In the genomic region with DNA sequence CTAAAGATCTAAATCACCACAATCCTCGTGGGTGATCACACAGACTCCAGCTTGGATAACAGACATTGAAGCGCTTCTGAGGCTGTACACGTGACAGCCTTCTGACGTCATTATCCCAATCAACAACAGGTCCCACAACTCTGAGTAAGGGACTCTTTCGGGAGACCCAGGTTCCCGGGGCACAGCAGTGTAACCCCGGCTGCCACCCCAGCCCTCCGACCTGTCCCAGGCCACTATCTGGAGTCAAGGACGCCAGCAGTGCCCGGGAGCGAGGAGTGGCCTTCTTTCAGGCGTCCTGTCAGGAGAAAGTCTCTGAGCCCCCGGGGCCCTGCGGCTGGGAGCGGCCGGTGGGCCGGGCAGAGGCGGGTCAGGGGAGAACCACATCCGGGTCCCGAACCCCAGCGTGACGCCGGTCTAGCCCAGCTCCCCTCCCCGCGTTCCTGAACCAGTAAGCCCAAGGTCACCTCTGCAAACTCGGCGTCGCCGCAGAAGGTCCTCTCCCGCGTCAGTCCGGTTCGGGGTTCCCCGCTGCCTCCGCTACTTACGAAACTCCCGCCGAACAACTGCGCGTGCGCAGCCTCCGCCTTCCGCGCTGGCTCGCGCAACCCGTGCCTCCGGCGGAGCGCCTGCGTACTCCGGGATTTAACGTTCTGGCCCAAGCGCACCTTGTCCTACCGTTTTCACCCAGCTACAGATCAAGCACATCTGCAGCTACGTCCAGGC, we compare ENCODE assay signal across 8 mouse cellular contexts. TPM values are rescaled to one million over a fixed set of nuclear protein-coding genes. Genes with fewer than 3 reads are reported as not detected.
DNase-seq lines count a peak whose midpoint lies in the region; ATAC-seq and TF ChIP-seq lines count a peak whose summit lies in the region.

A gene (minus strand): TSS at position 644 of the 723 bp plus-strand sequence.

- peak; percentile 88 for ATAC-seq in kidney, embryonic 14.5 days (ENCODE audit: low FRiP score, low TSS enrichment)
- peak; percentile 74 for ATAC-seq in limb, embryonic 15.5 days (ENCODE audit: insufficient number of reproducible peaks, low FRiP score, low TSS enrichment, low read depth)
- peak; percentile 83 for ATAC-seq in midbrain, postnatal 0 days (ENCODE audit: low FRiP score)

- H3K4me1 ChIP-seq in bone marrow macrophage, adult 2 months (ENCODE audit: control insufficient read depth, insufficient read depth, low read length): peaks cover 25% of the 10 kb centered on the region
- peaks cover 5% of the 10 kb centered on the region; the same call in 1 of the 2 replicates for H3K4me1 ChIP-seq in embryonic fibroblast, embryonic 13.5 days (ENCODE audit: control insufficient read depth, insufficient read depth, low read length)
- peaks cover 32% of the 10 kb centered on the region for H3K4me1 ChIP-seq in heart, embryonic 10.5 days
- H3K4me1 ChIP-seq in kidney, embryonic 14.5 days (ENCODE audit: control insufficient read depth, insufficient read depth, low read length): peaks cover 10% of the 10 kb centered on the region; the same call in 1 of the 2 replicates
- peaks cover 30% of the 10 kb centered on the region for H3K4me1 ChIP-seq in limb, embryonic 15.5 days
- peaks cover 6% of the 10 kb centered on the region; the same call in 1 of the 2 replicates for H3K4me1 ChIP-seq in midbrain, postnatal 0 days (ENCODE audit: insufficient read depth, low read length)

- H3K9ac ChIP-seq in kidney, embryonic 14.5 days (ENCODE audit: low read depth, low read length): peak within 1 kb of the TSS; percentile 81
- H3K9ac ChIP-seq in limb, embryonic 15.5 days: peak within 1 kb of the TSS; percentile 54
- H3K9ac ChIP-seq in midbrain, postnatal 0 days (replicated peaks; ENCODE audit: low read length, poor library complexity, severe bottlenecking): peak within 1 kb of the TSS; percentile 67

- no peak for TF ChIP-seq CTCF in bone marrow macrophage, adult 2 months (IDR thresholded peaks at IDR 0.05; ENCODE audit: low read depth, low read length)
- no peak for TF ChIP-seq CTCF in embryonic fibroblast, embryonic 13.5 days (IDR thresholded peaks at IDR 0.05; ENCODE audit: borderline replicate concordance, insufficient read depth, low read length)
- TF ChIP-seq CTCF in midbrain, postnatal 0 days (IDR thresholded peaks at IDR 0.05): no peak

- no peaks in the 10 kb centered on the region for H3K27me3 ChIP-seq in heart, embryonic 10.5 days (ENCODE audit: insufficient read depth, poor library complexity, severe bottlenecking)
- H3K27me3 ChIP-seq in kidney, embryonic 14.5 days (ENCODE audit: control insufficient read depth, insufficient read depth, low read length): no peaks in the 10 kb centered on the region
- H3K27me3 ChIP-seq in limb, embryonic 15.5 days: no peaks in the 10 kb centered on the region
- H3K27me3 ChIP-seq in midbrain, postnatal 0 days (ENCODE audit: insufficient read depth, low read length): no peaks in the 10 kb centered on the region

- H3K4me3 ChIP-seq in bone marrow macrophage, adult 2 months (ENCODE audit: insufficient read depth, low read length): peak within 1 kb of the TSS; percentile 58
- peak within 1 kb of the TSS; percentile 75 for H3K4me3 ChIP-seq in embryonic fibroblast, embryonic 13.5 days (ENCODE audit: insufficient read depth, low read length)
- H3K4me3 ChIP-seq in heart, embryonic 10.5 days: peak within 1 kb of the TSS; percentile 73
- H3K4me3 ChIP-seq in kidney, embryonic 14.5 days (ENCODE audit: low read length): peak within 1 kb of the TSS; percentile 85
- peak within 1 kb of the TSS; percentile 63 for H3K4me3 ChIP-seq in limb, embryonic 15.5 days
- H3K4me3 ChIP-seq in midbrain, postnatal 0 days (ENCODE audit: low read depth, low read length): peak within 1 kb of the TSS; percentile 57

- H3K4me2 ChIP-seq in kidney, embryonic 14.5 days (replicated peaks; ENCODE audit: low read depth, low read length): peak within 1 kb of the TSS; percentile 79
- H3K4me2 ChIP-seq in limb, embryonic 15.5 days: peak within 1 kb of the TSS; percentile 85
- peak within 1 kb of the TSS; percentile 99 for H3K4me2 ChIP-seq in midbrain, postnatal 0 days (ENCODE audit: low read depth, low read length, poor library complexity, severe bottlenecking)

- H3K27ac ChIP-seq in bone marrow macrophage, adult 2 months (ENCODE audit: insufficient read depth, low read depth, low read length): peak within 1 kb of the TSS; percentile 1; the same call in 1 of the 2 replicates
- H3K27ac ChIP-seq in embryonic fibroblast, embryonic 13.5 days (ENCODE audit: insufficient read depth, low read length): peak within 1 kb of the TSS; percentile 12; the same call in 1 of the 2 replicates
- H3K27ac ChIP-seq in heart, embryonic 10.5 days: peak within 1 kb of the TSS; percentile 89
- H3K27ac ChIP-seq in kidney, embryonic 14.5 days (ENCODE audit: low read depth, low read length): peak within 1 kb of the TSS; percentile 73
- peak within 1 kb of the TSS; percentile 83 for H3K27ac ChIP-seq in limb, embryonic 15.5 days
- H3K27ac ChIP-seq in midbrain, postnatal 0 days (ENCODE audit: low read depth, low read length): peak within 1 kb of the TSS; percentile 70

- peak; percentile 90 to 91 for DNase-seq in B cell, adult 2 months
- peak; percentile 94 for DNase-seq in heart, embryonic 10.5 days (ENCODE audit: low spot score)
- peak; percentile 88 for DNase-seq in midbrain, postnatal 0 days (ENCODE audit: low spot score)
- peak; percentile 91 to 95 for DNase-seq in spleen, postnatal 10 days (ENCODE audit: low spot score in 2 of 2)

- under 1% methylated on average over 56 of the region's 56 CpGs for WGBS in heart, embryonic 10.5 days
- under 1% methylated on average over 56 of the region's 56 CpGs for WGBS in kidney, embryonic 14.5 days
- WGBS in limb, embryonic 15.5 days: under 1% methylated on average over 56 of the region's 56 CpGs
- WGBS in midbrain, postnatal 0 days: under 1% methylated on average over 47 of the region's 56 CpGs

- H3K36me3 ChIP-seq in heart, embryonic 10.5 days: peaks cover 28% of the 10 kb centered on the region
- H3K36me3 ChIP-seq in kidney, embryonic 14.5 days (ENCODE audit: control insufficient read depth, insufficient read depth, low read length): peaks cover 17% of the 10 kb centered on the region
- H3K36me3 ChIP-seq in limb, embryonic 15.5 days: peaks cover 20% of the 10 kb centered on the region; the same call in 1 of the 2 replicates
- H3K36me3 ChIP-seq in midbrain, postnatal 0 days (ENCODE audit: insufficient read depth, low read length): no peaks in the 10 kb centered on the region

- H3K9me3 ChIP-seq in heart, embryonic 10.5 days: no peaks in the 10 kb centered on the region
- H3K9me3 ChIP-seq in kidney, embryonic 14.5 days (ENCODE audit: control insufficient read depth, low read length): no peaks in the 10 kb centered on the region
- H3K9me3 ChIP-seq in limb, embryonic 15.5 days: no peaks in the 10 kb centered on the region
- H3K9me3 ChIP-seq in midbrain, postnatal 0 days (ENCODE audit: low read length): no peaks in the 10 kb centered on the region

- TF ChIP-seq POLR2A in bone marrow macrophage, adult 2 months (IDR thresholded peaks at IDR 0.05; ENCODE audit: borderline replicate concordance, low read depth, low read length): no peak
- peak; percentile 94 for TF ChIP-seq POLR2A in embryonic fibroblast, embryonic 13.5 days (IDR thresholded peaks at IDR 0.05; ENCODE audit: low read depth, low read length)

RNA-seq across cellular contexts. Expression of the gene that starts here (rescaled TPM):
- polyA plus RNA-seq in bone marrow macrophage, adult 2 months (2012; ENCODE audit: insufficient read depth, insufficient read length, missing spikeins): 11.4 and 13.0 TPM in 2 replicates
- 16.9 and 26.0 TPM in 2 replicates for polyA plus RNA-seq in embryonic fibroblast, embryonic 13.5 days (2011; ENCODE audit: insufficient read length, low read depth, missing spikeins)
- 43.7 and 44.0 TPM in 2 replicates for polyA plus RNA-seq in heart, embryonic 10.5 days (2016; fragmentation: Nextera tagmentation; extraction: Ambion mirVana)
- polyA plus RNA-seq in kidney, embryonic 14.5 days (2014; fragmentation: Nextera tagmentation; extraction: Ambion mirVana): 30.8 and 43.8 TPM in 2 replicates
- 29.5 and 31.6 TPM in 2 replicates for polyA plus RNA-seq in limb, embryonic 15.5 days (2015; fragmentation: Nextera tagmentation; extraction: Ambion mirVana)
- total RNA-seq in midbrain, postnatal 0 days (2014; rRNA removed): 5.3 and 8.8 TPM in 2 replicates
- polyA plus RNA-seq in midbrain, postnatal 0 days (2015; fragmentation: Nextera tagmentation; extraction: Ambion mirVana): 7.2 and 7.8 TPM in 2 replicates

Comparison
In these comparisons a context has a peak if more than half of its experiments do, and no peak if none do; other contexts are left out.
1. Peak in every context shown above with its lines: DNase-seq, ATAC-seq, H3K4me3 ChIP-seq and H3K27ac ChIP-seq.
2. H3K27ac ChIP-seq: peak in every context shown above with its lines; median percentile 89 in heart, embryonic 10.5 days; 83 in limb, embryonic 15.5 days; 73 in kidney, embryonic 14.5 days; 70 in midbrain, postnatal 0 days; 12 in embryonic fibroblast, embryonic 13.5 days; 1 in bone marrow macrophage, adult 2 months.